Mouse (Mus musculus) mesoderm, embryonic 11.5 days (tissue): ENCODE results near the gene Pdp2.

Experiments used
- DNase-seq: peaks from one replicate; pipeline ENCODE4 v3.0.0-alpha.2; 2012; ENCODE audit warnings: low read depth, low spot score

Pdp2 gene

GRCm38 (mm10) chr8:104595773-104596536 lies 4.7 kb downstream of the Pdp2 start:
- no peak for DNase-seq

GRCm38 (mm10) chr8:104597656-104598055 lies 6.4 kb downstream of the Pdp2 start:
- DNase-seq = no peak

GRCm38 (mm10) chr8:104598496-104598895 lies 7.2 kb downstream of the Pdp2 start:
- no peak for DNase-seq

GRCm38 (mm10) chr8:104601386-104601785 lies 10.1 kb downstream of the Pdp2 start:
- DNase-seq = no peak

- DNase-seq = no peak
These were observed 10.7 kb downstream of the Pdp2 start for GRCm38 (mm10) chr8:104601941-104602371.

GRCm38 (mm10) chr8:104602468-104603244 lies 11.4 kb downstream of the Pdp2 start:
- DNase-seq = peak; percentile 94

- DNase-seq = no peak
These were observed 12.0 kb downstream of the Pdp2 start for GRCm38 (mm10) chr8:104603245-104603593.

- DNase-seq = no peak
These were observed 15.1 kb downstream of the Pdp2 start for GRCm38 (mm10) chr8:104606329-104606728.

- DNase-seq = no peak
These were observed 16.7 kb downstream of the Pdp2 start for GRCm38 (mm10) chr8:104607944-104608343.

- DNase-seq = no peak
These were observed 18.0 kb downstream of the Pdp2 start for GRCm38 (mm10) chr8:104609222-104609621.

- DNase-seq = no peak
These were observed 19.0 kb downstream of the Pdp2 start for GRCm38 (mm10) chr8:104610185-104610766.

- no peak for DNase-seq
These were observed 20.4 kb downstream of the Pdp2 start for GRCm38 (mm10) chr8:104611613-104612012.

- no peak for DNase-seq
These were observed 21.9 kb downstream of the Pdp2 start for GRCm38 (mm10) chr8:104613119-104613518.

- DNase-seq = no peak
These were observed 29.5 kb downstream of the Pdp2 start for GRCm38 (mm10) chr8:104620765-104621164.

- DNase-seq = no peak
These were observed 32.9 kb downstream of the Pdp2 start, which contains the start of gene Cdh16 for GRCm38 (mm10) chr8:104624161-104624560. TSS of gene Cdh16 (minus strand) at chr8:104624396.

- DNase-seq = no peak
These were observed 36.0 kb downstream of the Pdp2 start for GRCm38 (mm10) chr8:104627065-104627740.

GRCm38 (mm10) chr8:104628402-104628801 lies 37.2 kb downstream of the Pdp2 start:
- DNase-seq = no peak

GRCm38 (mm10) chr8:104629306-104630110 lies 38.3 kb downstream of the Pdp2 start:
- DNase-seq = no peak

- DNase-seq = no peak
These were observed 38.8 kb downstream of the Pdp2 start for GRCm38 (mm10) chr8:104630111-104630479.

- peak; percentile 17 for DNase-seq
These were observed 39.3 kb downstream of the Pdp2 start for GRCm38 (mm10) chr8:104630574-104630973.
